Mouse (Mus musculus) layer of hippocampus, adult 18-20 months (tissue): ENCODE measurements around the gene Rbm26. TPM values are rescaled to one million over a fixed set of nuclear protein-coding genes. Genes with fewer than 3 reads are reported as not detected.

Source experiments
- DNase-seq, 2 experiments: peaks; one replicate each; pipeline ENCODE4 v3.0.0; 2022; ENCODE audit warnings: low spot score in 2 of 2
- total RNA-seq, 2 experiments: library from RNA; stranded (reverse); gene quantifications; 2 replicates each; pipeline ENCODE4 v1.2.3; 2021

Rbm26 gene
- total RNA-seq, 2 experiments from 2014 or later = 58.5 to 58.7 TPM

DNA sequence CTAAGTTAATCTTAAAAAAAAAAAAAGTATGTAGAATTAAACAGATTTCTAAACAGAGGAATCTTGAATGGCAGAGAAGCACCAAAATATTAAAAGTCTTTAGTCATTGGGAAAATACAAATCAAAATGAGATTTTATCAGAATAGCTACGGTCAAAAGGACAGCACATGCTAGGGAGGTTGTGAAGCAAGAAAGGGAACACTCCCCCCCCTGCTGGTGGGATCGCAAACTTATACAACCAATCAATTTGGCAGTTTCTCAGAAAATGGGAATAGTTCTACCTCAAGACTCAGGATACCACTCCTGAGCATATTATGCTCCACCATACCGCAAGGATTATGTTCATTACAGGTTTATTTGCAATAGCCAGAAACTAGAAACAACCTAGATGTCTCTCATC lies 80.9 kb downstream of the Rbm26 start:
- no peak for DNase-seq

DNA sequence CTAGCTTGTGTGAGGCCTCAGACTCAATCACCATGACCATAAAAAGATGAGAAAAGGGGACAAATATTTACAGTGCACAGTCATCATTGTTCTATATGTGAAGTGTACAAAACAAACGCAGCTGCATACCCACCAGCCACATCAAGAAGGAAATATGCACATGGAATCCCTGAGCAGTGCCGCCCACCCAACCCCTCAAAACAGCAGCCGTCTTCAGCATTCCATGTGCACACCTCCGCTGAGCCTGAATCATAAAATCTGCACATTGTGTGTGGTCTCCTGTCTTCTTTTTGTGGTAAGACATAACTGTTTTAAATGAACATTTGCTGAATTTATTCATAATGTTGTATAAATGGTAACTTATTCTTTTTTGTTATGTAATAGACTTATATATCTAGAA lies 90.1 kb downstream of the Rbm26 start:
- peak in 1 of 2 experiments; percentile 27 for DNase-seq

DNA sequence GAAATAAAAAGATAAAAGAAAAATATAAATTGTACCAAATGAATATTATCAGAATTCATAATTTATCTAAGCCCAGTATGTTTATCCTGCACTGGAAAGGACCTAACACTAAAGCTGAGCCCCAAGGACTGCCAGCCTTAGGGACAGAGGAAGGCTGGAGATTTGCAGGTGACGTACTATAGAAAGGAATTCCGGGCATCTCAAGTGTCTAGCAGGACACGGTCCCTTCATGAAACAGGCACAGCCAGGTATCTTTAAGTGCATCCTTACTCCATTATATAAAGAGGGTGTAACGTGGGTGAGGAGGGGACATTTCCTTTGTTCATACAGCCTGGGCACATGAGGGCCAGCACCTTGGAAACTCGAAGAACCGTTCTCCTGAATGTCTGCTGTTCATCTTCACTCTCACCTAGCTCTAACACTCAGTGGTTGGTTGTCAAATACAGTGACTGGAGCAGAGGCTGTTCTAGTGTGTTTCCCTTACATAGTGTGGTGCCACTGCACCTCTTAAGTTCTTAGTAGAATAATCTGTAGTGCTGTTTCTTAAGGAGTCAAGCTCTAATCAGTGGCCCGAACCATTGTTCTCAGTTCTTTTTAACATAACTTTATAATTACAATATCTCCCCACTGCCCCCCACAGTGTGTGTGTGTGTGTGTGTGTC lies 91.7 kb downstream of the Rbm26 start:
- DNase-seq = no peak

DNA sequence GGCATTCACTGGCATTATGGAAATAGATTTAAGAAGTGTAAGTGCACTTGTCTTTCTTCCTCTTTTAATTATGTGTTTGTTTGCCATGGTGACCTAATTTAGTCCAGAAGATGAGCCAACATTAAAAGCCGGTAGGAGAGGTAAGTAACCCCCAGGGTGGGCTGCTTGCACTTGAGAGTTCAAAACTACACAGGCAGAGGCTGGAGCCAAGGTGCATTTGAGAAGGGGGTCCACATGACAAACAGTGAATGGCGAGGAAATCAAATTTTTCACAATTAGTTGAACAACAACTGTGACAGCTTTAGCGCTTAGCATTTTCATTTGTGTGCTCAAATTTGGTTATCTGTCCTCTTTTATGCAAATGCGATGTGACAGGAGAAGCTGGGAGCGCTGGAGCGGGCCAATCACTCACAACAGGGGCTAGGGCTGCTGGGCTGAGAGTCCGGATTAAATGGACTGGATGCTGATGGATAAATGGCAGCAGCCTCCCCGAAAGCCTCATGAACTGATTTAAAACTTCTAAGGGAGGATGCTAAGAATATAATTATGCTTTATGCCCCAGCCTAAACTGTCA lies 92.3 kb downstream of the Rbm26 start:
- no peak for DNase-seq

DNA sequence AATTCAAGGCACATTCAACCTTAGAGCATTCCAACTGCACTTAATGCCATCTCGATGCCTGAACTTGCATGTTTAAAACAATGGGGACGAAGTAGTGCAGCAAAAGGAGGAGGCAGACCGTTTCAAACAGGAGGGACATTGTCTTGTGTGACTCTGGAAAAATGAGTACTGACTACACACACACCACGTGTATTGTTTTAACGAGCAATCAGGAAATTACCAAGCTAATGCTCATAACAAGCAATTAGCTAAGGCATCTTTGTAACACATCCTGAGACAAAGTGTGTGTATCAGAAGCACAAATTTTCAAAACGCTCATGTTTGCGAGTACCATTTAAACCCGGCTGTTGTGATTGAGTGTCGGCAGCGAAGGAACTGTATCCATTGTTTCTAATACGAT lies 93.0 kb downstream of the Rbm26 start:
- DNase-seq = no peak

DNA sequence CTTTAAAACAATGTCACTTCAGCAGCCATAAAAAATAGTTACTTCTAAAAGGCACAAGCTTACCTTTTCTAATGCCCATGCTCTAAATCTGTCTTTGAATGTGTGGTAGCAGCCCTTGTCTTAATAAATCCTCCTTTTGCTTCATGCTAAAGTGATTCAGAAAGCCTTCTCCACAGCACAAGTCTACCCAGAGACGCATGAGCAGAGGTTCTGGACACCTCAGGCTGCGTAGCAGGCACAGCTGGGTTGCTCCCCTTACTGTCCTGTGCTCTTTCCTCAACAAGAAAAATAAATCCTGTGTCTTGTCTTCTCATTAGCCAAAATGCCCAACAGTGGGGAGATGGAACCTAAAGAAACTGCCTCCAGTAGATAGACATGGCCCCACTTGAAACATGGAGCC lies 102.4 kb downstream of the Rbm26 start:
- no peak for DNase-seq

DNA sequence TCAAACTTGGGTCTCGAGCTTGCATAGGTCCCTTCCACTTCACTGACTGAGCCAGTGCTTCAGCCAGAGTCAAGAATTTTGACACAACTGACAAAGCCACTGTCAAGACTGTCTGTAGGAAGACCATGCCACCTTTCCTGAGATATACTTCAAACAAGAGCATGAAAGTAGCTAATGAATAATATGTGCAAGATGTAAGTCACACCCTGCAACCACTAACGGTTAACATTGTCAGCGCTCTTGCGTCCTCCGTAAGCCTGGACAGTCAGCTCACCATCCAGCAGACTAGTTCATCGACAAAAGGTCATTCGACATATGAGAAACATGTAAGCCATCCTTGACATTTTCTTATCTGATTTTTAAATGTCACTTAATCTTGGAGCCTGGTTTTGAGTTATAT lies 102.8 kb downstream of the Rbm26 start:
- DNase-seq = no peak

DNA sequence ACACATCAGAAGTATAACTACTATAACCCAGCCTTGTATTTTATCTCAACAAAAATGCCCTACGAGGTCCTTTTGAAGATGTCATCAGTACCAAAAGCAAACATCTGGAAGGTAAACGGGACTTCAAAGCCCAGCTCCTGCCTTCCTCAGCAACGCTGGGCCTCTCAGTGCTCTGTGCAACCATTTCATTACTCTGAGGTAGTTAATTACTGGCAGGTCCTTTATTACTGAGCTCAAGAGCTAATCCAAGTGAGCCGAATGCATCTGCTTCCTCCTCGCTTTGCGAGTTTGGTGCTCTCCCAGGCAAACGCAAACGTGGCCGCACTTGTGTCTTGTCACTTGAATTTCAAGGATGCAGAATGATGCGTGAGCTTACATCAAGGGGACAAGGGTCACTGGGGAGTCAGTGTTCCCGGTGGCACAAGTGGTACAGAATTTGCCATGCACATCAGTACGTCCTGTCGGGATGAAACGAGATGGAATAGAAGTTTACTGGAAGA lies 106.1 kb downstream of the Rbm26 start:
- no peak for DNase-seq

DNA sequence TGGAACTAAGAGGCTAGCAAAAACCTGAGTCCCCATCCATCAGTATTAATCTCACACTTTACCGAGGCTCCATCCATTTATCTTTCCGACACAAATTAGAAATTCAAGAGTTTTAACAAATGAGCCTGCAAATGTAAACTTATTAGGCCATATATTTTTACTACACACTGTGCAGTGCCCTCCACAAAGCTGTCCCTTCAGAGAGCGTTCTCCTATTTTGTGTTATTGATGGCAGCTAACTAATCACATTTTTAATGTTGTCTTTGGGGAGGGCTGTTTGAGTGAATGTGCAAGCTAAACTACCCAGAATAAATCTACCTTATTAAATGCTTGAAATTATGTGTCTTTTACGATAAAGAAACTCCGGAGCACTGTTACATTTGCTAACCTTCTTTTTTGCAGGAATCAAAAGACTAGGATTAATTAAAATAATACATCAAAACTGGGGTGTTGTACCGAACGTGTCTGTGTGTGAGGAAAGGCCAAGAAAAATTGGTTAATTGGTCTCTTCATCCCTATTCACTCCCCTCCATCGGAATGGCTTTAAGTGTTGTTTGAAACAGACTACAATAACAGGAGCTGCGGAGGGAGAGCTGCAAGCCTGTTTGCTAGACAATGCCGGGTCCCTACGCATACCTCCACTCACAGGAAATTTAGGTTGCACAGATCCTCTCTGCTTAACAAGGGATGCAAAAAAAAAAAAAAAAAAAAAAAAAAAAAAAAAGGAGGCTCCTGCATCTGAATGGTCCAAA lies 106.7 kb downstream of the Rbm26 start:
- DNase-seq = no peak

DNA sequence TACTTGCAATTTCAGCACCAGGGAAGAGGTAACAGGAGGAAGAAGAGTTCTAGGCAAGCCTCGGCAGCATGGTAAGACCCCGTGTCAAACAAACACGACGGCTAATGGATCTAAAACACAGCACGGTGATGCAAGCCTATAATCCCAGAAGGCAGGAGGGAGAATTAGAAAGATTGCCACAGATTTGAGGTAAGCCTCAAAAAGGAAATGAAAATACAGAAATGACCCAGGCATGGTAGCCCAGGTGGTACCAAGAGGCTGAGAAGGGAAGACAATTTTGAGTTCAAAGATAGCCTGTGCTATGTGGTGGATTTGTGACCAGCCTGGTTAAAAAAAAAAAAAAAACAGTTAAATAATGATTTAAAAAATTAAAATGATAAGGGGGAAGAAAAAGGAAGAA lies 109.1 kb downstream of the Rbm26 start:
- no peak for DNase-seq

DNA sequence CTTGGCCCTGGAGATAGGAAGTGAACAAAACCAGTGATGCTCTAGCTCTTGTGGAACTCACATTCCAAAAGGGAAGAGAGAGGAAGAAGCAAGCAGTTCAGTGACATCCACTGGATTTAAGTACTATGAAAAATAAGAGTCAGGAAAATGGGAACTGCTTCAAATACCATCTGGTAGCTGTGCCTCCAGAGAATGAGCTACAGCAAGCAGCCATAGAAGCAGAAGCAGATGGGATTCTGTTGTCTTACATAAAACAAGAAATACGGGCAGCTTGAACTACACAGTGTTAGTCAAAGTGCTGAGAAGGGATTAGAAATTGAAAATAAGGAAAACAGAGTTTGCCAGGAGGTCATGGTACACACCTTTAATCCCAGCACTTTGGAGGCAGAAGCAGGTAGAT lies 112.9 kb downstream of the Rbm26 start:
- peak in 1 of 2 experiments; percentile 60 for DNase-seq

DNA sequence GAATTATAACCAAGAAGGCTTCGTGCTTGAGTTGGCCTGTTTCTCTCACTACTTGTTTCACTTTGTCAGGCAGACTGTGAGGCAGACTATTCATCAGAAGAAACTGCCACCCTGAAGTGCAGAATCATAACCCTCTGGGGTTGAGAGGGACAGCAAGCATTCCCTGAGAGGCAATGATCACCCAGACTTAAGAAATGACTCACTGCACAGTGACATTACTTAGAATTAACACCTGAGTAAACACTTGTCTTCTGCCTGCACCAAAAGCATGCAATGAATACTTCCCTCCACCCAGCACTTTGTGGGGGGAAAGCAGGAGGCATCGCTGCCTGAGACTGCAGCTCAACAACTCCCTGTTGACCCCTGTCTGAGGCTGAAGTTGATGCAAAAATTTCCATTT lies 115.9 kb downstream of the Rbm26 start:
- no peak for DNase-seq

DNA sequence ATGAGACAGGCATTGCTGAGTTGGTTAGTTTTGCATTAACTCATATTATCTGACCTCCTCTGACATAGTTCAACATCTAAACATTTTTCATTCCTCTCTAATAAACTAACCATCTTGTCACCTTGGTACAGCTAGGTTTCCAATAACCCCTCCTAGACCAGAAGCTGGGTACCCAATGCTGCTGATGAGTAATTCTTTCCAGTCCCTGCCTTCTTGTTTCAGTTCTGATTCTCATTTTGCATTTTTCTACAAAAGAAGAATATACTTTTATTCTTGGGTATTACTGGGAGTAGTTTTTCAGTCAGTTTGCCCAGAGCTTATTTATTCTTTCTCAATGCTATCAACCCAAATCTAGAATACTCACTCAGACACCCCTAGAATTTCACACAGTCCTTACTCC lies 119.2 kb downstream of the Rbm26 start:
- DNase-seq = no peak

Other genes starting within 250 kb of the Rbm26 start
- gene Ndfip2, start 81.2 kb upstream of the Rbm26 start, total RNA-seq = 10 to 100 TPM; 81.4 to 85.3 TPM